Mouse (Mus musculus): ENCODE data around the gene Dock8.

DNA sequence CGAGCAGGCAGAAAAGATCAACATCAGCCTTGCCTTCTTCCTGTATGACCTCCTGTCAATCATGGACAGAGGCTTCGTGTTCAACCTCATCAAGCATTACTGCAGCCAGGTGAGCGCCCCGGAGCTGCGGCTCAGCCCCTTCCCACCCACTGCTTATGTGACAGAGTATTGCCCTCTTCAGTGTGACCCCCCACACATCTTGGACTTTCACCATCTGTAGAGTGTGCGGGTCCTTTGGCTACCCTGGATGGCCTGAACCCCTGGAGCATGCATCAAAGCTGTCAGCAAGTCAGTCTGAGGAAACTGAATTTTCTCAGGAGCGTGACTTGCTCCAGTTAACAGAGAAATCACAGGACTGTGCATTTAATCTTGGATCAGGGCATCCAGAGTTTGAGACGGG lies 150.5 kb downstream of the Dock8 start:
- TF ChIP-seq CTCF (IDR thresholded peaks at IDR 0.05; ENCODE audit: low read depth, low read length) (no peak), POLR2A (IDR thresholded peaks at IDR 0.05; ENCODE audit: insufficient read depth, low read length) (no peak)
